Mouse (Mus musculus) heart, adult 2 months (tissue): ENCODE results near the gene Mvp.

Experiments used
- CTCF ChIP-seq: fragments of 200-600 bp; IDR thresholded peaks from 2 replicates; pipeline ENCODE4 v1.8.1; 2022; ENCODE audit warnings: antibody characterized with exemption, mild to moderate bottlenecking, moderate library complexity
- POLR2A ChIP-seq: fragments of 200-500 bp; IDR thresholded peaks from 2 replicates; pipeline ENCODE4 v1.6.1; 2011; ENCODE audit warnings: mild to moderate bottlenecking, low read depth, low read length, control low read depth; ENCODE audit not compliant: insufficient read depth

DNA sequence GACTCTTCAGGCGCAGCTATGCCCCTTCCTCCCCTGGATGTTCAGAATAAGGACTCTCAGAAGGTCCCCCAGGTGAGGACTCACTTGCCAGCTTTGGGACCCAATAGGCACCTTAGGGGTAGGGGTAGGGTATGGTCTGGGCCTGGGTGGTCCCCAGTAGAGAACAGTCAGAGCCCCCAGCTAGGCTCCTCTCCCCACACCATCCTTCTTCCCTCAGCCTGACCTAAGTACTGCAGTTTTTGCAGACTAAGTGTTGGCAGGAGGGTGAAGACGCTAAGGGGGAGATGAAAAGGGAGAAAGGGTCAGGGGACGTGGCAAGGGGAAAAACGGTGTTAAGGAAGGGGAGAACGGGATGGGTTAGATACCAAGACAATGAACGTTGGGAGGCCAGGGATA is 3.5 kb upstream of the Mvp start:
- TF ChIP-seq POLR2A (no peak), CTCF (no peak)
